27 mouse cellular contexts compared by ENCODE assay signal in the genomic region with DNA sequence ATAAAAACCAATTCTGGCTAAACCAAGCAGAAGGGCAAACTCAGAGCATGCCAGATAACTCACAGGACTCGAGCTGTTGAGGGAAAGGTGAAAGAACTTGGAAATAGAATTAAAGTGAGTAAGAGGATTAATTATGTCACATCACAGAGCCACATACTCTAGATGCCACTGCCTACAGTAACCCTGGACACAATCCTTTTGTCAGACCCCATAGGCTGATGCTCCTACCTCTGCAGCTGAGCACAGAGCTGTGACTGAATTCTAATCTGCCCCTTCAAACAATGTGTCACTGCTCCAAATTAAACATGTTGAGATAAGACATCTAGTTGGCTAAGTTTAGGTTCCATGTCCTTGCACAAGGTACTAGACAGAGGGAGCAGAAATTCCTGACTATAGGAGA.
DNase-seq lines count a peak whose midpoint lies in the region; ATAC-seq and TF ChIP-seq lines count a peak whose summit lies in the region.
"Had no signal": no experiment of that assay in that cellular context is flagged by ENCODE, and none has a peak within 500 bp of the region (broad histone marks: within the 10 kb centered on the region; RNA-seq: fewer than 3 reads in every experiment).

No protein-coding gene starts in this region.

- H3K36me3 ChIP-seq in heart, embryonic 13.5 days: no peaks in the 10 kb centered on the region
- no peaks in the 10 kb centered on the region for H3K36me3 ChIP-seq in heart, embryonic 16.5 days (ENCODE audit: control insufficient read depth, insufficient read depth)
- H3K36me3 ChIP-seq: embryonic facial prominence, embryonic 12.5 days; G1E; heart, embryonic 12.5 days; hindbrain, embryonic 12.5 days; hindbrain, embryonic 15.5 days had no signal

- TF ChIP-seq POLR2A in brain, embryonic 14.5 days (IDR thresholded peaks at IDR 0.05; ENCODE audit: borderline replicate concordance, extremely low read depth, insufficient read depth, insufficient read length, poor library complexity, severe bottlenecking): no peak

- no peak for ATAC-seq in heart, embryonic 13.5 days (ENCODE audit: extremely low read depth, insufficient number of reproducible peaks, low FRiP score, low TSS enrichment)
- peak; percentile 69 for ATAC-seq in heart, embryonic 16.5 days (replicated peaks; ENCODE audit: extremely low read depth, insufficient read depth, low FRiP score)
- ATAC-seq: activated CD4-positive, CD25-positive, alpha-beta regulatory T cell, adult 4 months; forebrain, embryonic 14.5 days; forebrain, postnatal 0 days; intestine, postnatal 0 days had no signal

- H3K4me1 ChIP-seq in heart, embryonic 13.5 days: peaks cover 14% of the 10 kb centered on the region
- H3K4me1 ChIP-seq in heart, embryonic 16.5 days (ENCODE audit: control insufficient read depth, insufficient read depth, low read length): peaks cover 8% of the 10 kb centered on the region; the same call in 1 of the 2 replicates
- H3K4me1 ChIP-seq: hindbrain, embryonic 12.5 days; hindbrain, embryonic 15.5 days had no signal

- no peaks in the 10 kb centered on the region for H3K27me3 ChIP-seq in heart, embryonic 13.5 days (replicated peaks)
- no peaks in the 10 kb centered on the region for H3K27me3 ChIP-seq in heart, embryonic 16.5 days (ENCODE audit: control insufficient read depth, insufficient read depth, low read length)
- H3K27me3 ChIP-seq: CH12.LX; embryonic facial prominence, embryonic 12.5 days; embryonic facial prominence, embryonic 15.5 days; heart, embryonic 12.5 days; hindbrain, embryonic 12.5 days; hindbrain, embryonic 15.5 days had no signal

- WGBS in heart, embryonic 13.5 days: 35% methylated on average over 1 of the region's 1 CpGs
- WGBS in heart, embryonic 16.5 days: 25% methylated on average over 1 of the region's 1 CpGs

- H3K9me3 ChIP-seq in heart, embryonic 13.5 days: no peaks in the 10 kb centered on the region
- no peaks in the 10 kb centered on the region for H3K9me3 ChIP-seq in heart, embryonic 16.5 days (replicated peaks; ENCODE audit: control insufficient read depth, low read length)
- H3K9me3 ChIP-seq: embryonic facial prominence, embryonic 12.5 days; embryonic facial prominence, embryonic 15.5 days; G1E; heart, embryonic 12.5 days; hindbrain, embryonic 12.5 days; hindbrain, embryonic 15.5 days had no signal

- intact Hi-C loops in heart, postnatal 36 days (cut with DNase I): no loop called here

- H3K4me2 ChIP-seq in heart, embryonic 13.5 days: no peak overlapping the region
- no peak overlapping the region for H3K4me2 ChIP-seq in heart, embryonic 16.5 days (ENCODE audit: low read depth, low read length)
- H3K4me2 ChIP-seq: embryonic facial prominence, embryonic 12.5 days; embryonic facial prominence, embryonic 15.5 days; heart, embryonic 12.5 days; hindbrain, embryonic 12.5 days; hindbrain, embryonic 15.5 days had no signal

- TF ChIP-seq CTCF in brain, embryonic 14.5 days (IDR thresholded peaks at IDR 0.05; ENCODE audit: borderline replicate concordance, extremely low read depth, insufficient read depth, insufficient read length): no peak

- peak overlapping the region; percentile 43; the same call in 1 of the 2 replicates for H3K27ac ChIP-seq in heart, embryonic 13.5 days (replicated peaks)
- peak overlapping the region; percentile 42 for H3K27ac ChIP-seq in heart, embryonic 16.5 days (ENCODE audit: low read length)
- H3K27ac ChIP-seq: embryonic facial prominence, embryonic 12.5 days; embryonic facial prominence, embryonic 15.5 days; gastrocnemius, adult 2 months; hindbrain, embryonic 12.5 days; hindbrain, embryonic 15.5 days had no signal

- H3K9ac ChIP-seq in heart, embryonic 13.5 days: no peak overlapping the region
- H3K9ac ChIP-seq in heart, embryonic 16.5 days (ENCODE audit: low read length): no peak overlapping the region
- H3K9ac ChIP-seq: embryonic facial prominence, embryonic 12.5 days; embryonic facial prominence, embryonic 15.5 days; forebrain, postnatal 0 days; heart, embryonic 12.5 days; hindbrain, embryonic 12.5 days; hindbrain, embryonic 15.5 days had no signal

- no peak for DNase-seq in heart, postnatal 36 days
- no peak for DNase-seq in heart, postnatal 4 days
- DNase-seq in Muller cell, postnatal 12 days (ENCODE audit: inconsistent ontology term): peak; percentile 46
- DNase-seq in brain, embryonic 14.5 days (ENCODE audit: low read depth): peak; percentile 33
- no peak for DNase-seq in urinary bladder, postnatal 25 days (ENCODE audit: low spot score)
- DNase-seq: adrenal gland, adult 8-10 months; adrenal gland, postnatal 25 days; B cell, adult 2 months; cerebellum, adult 18-20 months; cerebellum, adult 9-11 months; cerebellum, postnatal 25 days; forebrain, postnatal 0 days; gastrocnemius, adult 2 months; gastrocnemius, postnatal 14 days; kidney, adult 2 months had no signal

- no peak overlapping the region for H3K4me3 ChIP-seq in heart, embryonic 13.5 days
- no peak overlapping the region for H3K4me3 ChIP-seq in heart, embryonic 16.5 days (ENCODE audit: low read length)
- H3K4me3 ChIP-seq: embryonic facial prominence, embryonic 12.5 days; embryonic facial prominence, embryonic 15.5 days; gastrocnemius, adult 2 months; heart, embryonic 12.5 days; hindbrain, embryonic 12.5 days; hindbrain, embryonic 15.5 days had no signal

Comparison
In these comparisons a context has a peak if more than half of its experiments do, and no peak if none do; other contexts are left out.
1. DNase-seq: peak in Muller cell, postnatal 12 days (single experiment) and brain, embryonic 14.5 days (single experiment); none in heart, postnatal 36 days (0 of 2), heart, postnatal 4 days (single experiment) and urinary bladder, postnatal 25 days (single experiment).